27 mouse cellular contexts compared by ENCODE assay signal in the genomic region with DNA sequence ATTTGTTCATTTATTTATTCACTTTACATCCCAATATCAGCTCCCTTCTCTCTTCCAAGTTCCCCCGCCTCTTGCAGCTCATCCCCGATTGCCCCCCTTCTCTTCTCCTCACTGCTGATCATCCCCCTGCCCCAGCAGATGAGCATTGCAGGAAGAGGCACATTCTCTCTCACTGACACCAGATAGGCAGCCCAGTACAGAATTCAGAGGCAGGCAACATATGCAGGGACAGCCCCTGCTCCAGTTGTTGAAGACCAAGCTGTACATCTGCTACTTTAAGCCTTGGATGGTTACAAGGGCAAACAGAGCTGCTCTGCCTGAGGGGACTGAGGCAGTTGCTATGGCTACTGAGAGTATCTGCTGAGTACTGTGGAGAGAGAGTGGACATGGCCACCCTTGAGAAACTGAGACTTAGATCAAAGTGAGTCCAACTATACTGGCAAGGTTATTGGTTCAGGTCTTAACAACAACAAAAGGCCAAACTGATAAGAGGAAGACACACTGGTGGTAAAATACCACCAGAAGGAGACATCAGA.
A peak's percentile ranks its signal among the peaks of the same experiment; 100 is the strongest.
DNase-seq lines count a peak whose midpoint lies in the region; ATAC-seq and TF ChIP-seq lines count a peak whose summit lies in the region.
"Had no signal": no experiment of that assay in that cellular context is flagged by ENCODE, and none has a peak within 500 bp of the region (broad histone marks: within the 10 kb centered on the region; RNA-seq: fewer than 3 reads in every experiment).

No protein-coding gene starts in this region.

- H3K4me2 ChIP-seq in embryonic facial prominence, embryonic 11.5 days (ENCODE audit: low read depth, low read length): no peak overlapping the region
- H3K4me2 ChIP-seq in heart, embryonic 11.5 days: no peak overlapping the region
- no peak overlapping the region for H3K4me2 ChIP-seq in midbrain, embryonic 15.5 days
- H3K4me2 ChIP-seq in midbrain, embryonic 16.5 days (ENCODE audit: low read length): no peak overlapping the region
- H3K4me2 ChIP-seq: embryonic facial prominence, embryonic 13.5 days; embryonic facial prominence, embryonic 15.5 days had no signal

- H3K4me3 ChIP-seq in embryonic facial prominence, embryonic 11.5 days (ENCODE audit: low read depth, low read length): no peak overlapping the region
- H3K4me3 ChIP-seq in embryonic facial prominence, embryonic 10.5 days: no peak overlapping the region
- no peak overlapping the region for H3K4me3 ChIP-seq in heart, embryonic 11.5 days (ENCODE audit: low read depth, low read length)
- H3K4me3 ChIP-seq in midbrain, embryonic 15.5 days: no peak overlapping the region
- no peak overlapping the region for H3K4me3 ChIP-seq in midbrain, embryonic 16.5 days (ENCODE audit: low read depth, low read length)
- H3K4me3 ChIP-seq in cerebellum, adult 2 months (replicated peaks; ENCODE audit: insufficient read depth, low read depth, low read length): no peak overlapping the region
- H3K4me3 ChIP-seq: embryonic facial prominence, embryonic 13.5 days; embryonic facial prominence, embryonic 15.5 days; erythroblast, embryonic 14.5 days; forebrain, embryonic 10.5 days had no signal

- H3K27ac ChIP-seq in embryonic facial prominence, embryonic 11.5 days (replicated peaks; ENCODE audit: low read depth, low read length): no peak overlapping the region
- H3K27ac ChIP-seq in embryonic facial prominence, embryonic 10.5 days (replicated peaks): no peak overlapping the region
- no peak overlapping the region for H3K27ac ChIP-seq in heart, embryonic 11.5 days (ENCODE audit: low read depth, low read length)
- H3K27ac ChIP-seq in midbrain, embryonic 15.5 days: no peak overlapping the region
- H3K27ac ChIP-seq in midbrain, embryonic 16.5 days (ENCODE audit: low read length): no peak overlapping the region
- H3K27ac ChIP-seq in cerebellum, adult 2 months (ENCODE audit: insufficient read depth, low read length): no peak overlapping the region
- H3K27ac ChIP-seq: embryonic facial prominence, embryonic 13.5 days; embryonic facial prominence, embryonic 15.5 days; forebrain, embryonic 10.5 days had no signal

- DNase-seq in embryonic facial prominence, embryonic 11.5 days (ENCODE audit: low spot score): no peak
- no peak for DNase-seq in embryonic facial prominence, embryonic 10.5 days (ENCODE audit: low spot score)
- peak; percentile 67 for DNase-seq in heart, adult 11 months
- DNase-seq in cerebellum, adult 2 months: no peak
- DNase-seq: adrenal gland, adult 8-10 months; adrenal gland, postnatal 14 days; adrenal gland, postnatal 36 days; B cell, adult 2 months; cerebellum, adult 11-12 months; cerebellum, adult 8-10 months; cerebellum, adult 9-11 months; cerebellum, postnatal 14 days; cerebellum, postnatal 36 days; embryo, embryonic 11 days had no signal

- no peaks in the 10 kb centered on the region for H3K36me3 ChIP-seq in embryonic facial prominence, embryonic 11.5 days (replicated peaks; ENCODE audit: control insufficient read depth, insufficient read depth, low read depth, low read length)
- peaks cover 9% of the 10 kb centered on the region for H3K36me3 ChIP-seq in embryonic facial prominence, embryonic 10.5 days (replicated peaks)
- no peaks in the 10 kb centered on the region for H3K36me3 ChIP-seq in heart, embryonic 11.5 days (ENCODE audit: control insufficient read depth, insufficient read depth, low read length)
- no peaks in the 10 kb centered on the region for H3K36me3 ChIP-seq in midbrain, embryonic 15.5 days (replicated peaks)
- H3K36me3 ChIP-seq in midbrain, embryonic 16.5 days (ENCODE audit: control insufficient read depth, insufficient read depth, low read length): no peaks in the 10 kb centered on the region
- H3K36me3 ChIP-seq: embryonic facial prominence, embryonic 13.5 days; embryonic facial prominence, embryonic 15.5 days; forebrain, embryonic 10.5 days; G1E had no signal

- H3K9ac ChIP-seq in embryonic facial prominence, embryonic 11.5 days (replicated peaks; ENCODE audit: low read length): no peak overlapping the region
- H3K9ac ChIP-seq in heart, embryonic 11.5 days (ENCODE audit: low read depth, low read length): no peak overlapping the region
- H3K9ac ChIP-seq in midbrain, embryonic 15.5 days: no peak overlapping the region
- no peak overlapping the region for H3K9ac ChIP-seq in midbrain, embryonic 16.5 days (ENCODE audit: low read depth, low read length)
- H3K9ac ChIP-seq: embryonic facial prominence, embryonic 13.5 days; embryonic facial prominence, embryonic 15.5 days had no signal

- TF ChIP-seq POLR2A in cerebellum, adult 2 months (IDR thresholded peaks at IDR 0.05; ENCODE audit: borderline replicate concordance, insufficient read depth, low read length): no peak

- peak; percentile 58; the same call in 1 of the 2 replicates for ATAC-seq in embryonic facial prominence, embryonic 11.5 days (replicated peaks; ENCODE audit: insufficient number of reproducible peaks, low FRiP score, low TSS enrichment, low read depth)
- ATAC-seq in heart, embryonic 11.5 days (replicated peaks; ENCODE audit: insufficient number of reproducible peaks, low FRiP score, low TSS enrichment): no peak
- ATAC-seq in midbrain, embryonic 15.5 days (replicated peaks): 0 out of 2 replicates have a peak, but pooled peaks have one; percentile 14
- ATAC-seq in midbrain, embryonic 16.5 days: no peak
- peak; percentile 41 for ATAC-seq in inflammation-experienced regulatory T-cells, adult 6 months
- ATAC-seq: activated CD4-positive, CD25-positive, alpha-beta regulatory T cell, adult 4 months; forebrain, embryonic 14.5 days; forebrain, embryonic 16.5 days; Patski had no signal

- TF ChIP-seq CTCF in cerebellum, adult 2 months (IDR thresholded peaks at IDR 0.05; ENCODE audit: borderline replicate concordance, insufficient read depth, low read depth, low read length): no peak

- H3K4me1 ChIP-seq in embryonic facial prominence, embryonic 11.5 days (ENCODE audit: control insufficient read depth, insufficient read depth, low read length): no peaks in the 10 kb centered on the region
- H3K4me1 ChIP-seq in embryonic facial prominence, embryonic 10.5 days: peaks cover 11% of the 10 kb centered on the region
- H3K4me1 ChIP-seq in heart, embryonic 11.5 days (ENCODE audit: control insufficient read depth, insufficient read depth, low read length): no peaks in the 10 kb centered on the region
- 0 out of 2 replicates have a peak, but pooled peaks cover 9% of the 10 kb centered on the region for H3K4me1 ChIP-seq in midbrain, embryonic 15.5 days
- no peaks in the 10 kb centered on the region for H3K4me1 ChIP-seq in midbrain, embryonic 16.5 days (ENCODE audit: control insufficient read depth, insufficient read depth, low read length)
- H3K4me1 ChIP-seq in cerebellum, adult 2 months (ENCODE audit: control insufficient read depth, insufficient read depth, low read length): no peaks in the 10 kb centered on the region
- H3K4me1 ChIP-seq: embryonic facial prominence, embryonic 13.5 days; embryonic facial prominence, embryonic 15.5 days had no signal

- no peaks in the 10 kb centered on the region for H3K9me3 ChIP-seq in embryonic facial prominence, embryonic 11.5 days (replicated peaks; ENCODE audit: control insufficient read depth, low read length)
- no peaks in the 10 kb centered on the region for H3K9me3 ChIP-seq in embryonic facial prominence, embryonic 10.5 days
- H3K9me3 ChIP-seq in heart, embryonic 11.5 days (replicated peaks; ENCODE audit: control insufficient read depth, low read length): no peaks in the 10 kb centered on the region
- H3K9me3 ChIP-seq in midbrain, embryonic 15.5 days: no peaks in the 10 kb centered on the region
- no peaks in the 10 kb centered on the region for H3K9me3 ChIP-seq in midbrain, embryonic 16.5 days (replicated peaks; ENCODE audit: control insufficient read depth, low read length, poor library complexity, severe bottlenecking)
- H3K9me3 ChIP-seq: embryonic facial prominence, embryonic 13.5 days; embryonic facial prominence, embryonic 15.5 days; forebrain, embryonic 10.5 days had no signal

- H3K27me3 ChIP-seq in embryonic facial prominence, embryonic 11.5 days (ENCODE audit: control insufficient read depth, insufficient read depth, low read length): no peaks in the 10 kb centered on the region
- no peaks in the 10 kb centered on the region for H3K27me3 ChIP-seq in embryonic facial prominence, embryonic 10.5 days (replicated peaks; ENCODE audit: low read depth, poor library complexity, severe bottlenecking)
- H3K27me3 ChIP-seq in heart, embryonic 11.5 days (ENCODE audit: control insufficient read depth, insufficient read depth, low read length): no peaks in the 10 kb centered on the region
- no peaks in the 10 kb centered on the region for H3K27me3 ChIP-seq in midbrain, embryonic 15.5 days (replicated peaks)
- no peaks in the 10 kb centered on the region for H3K27me3 ChIP-seq in midbrain, embryonic 16.5 days (ENCODE audit: control insufficient read depth, insufficient read depth, low read depth, low read length)
- no peaks in the 10 kb centered on the region for H3K27me3 ChIP-seq in cerebellum, adult 2 months (ENCODE audit: control insufficient read depth, insufficient read depth, low read length)
- H3K27me3 ChIP-seq: embryonic facial prominence, embryonic 13.5 days; embryonic facial prominence, embryonic 15.5 days; Patski had no signal

- 88% methylated on average over 2 of the region's 2 CpGs for WGBS in embryonic facial prominence, embryonic 11.5 days
- 90% methylated on average over 2 of the region's 2 CpGs for WGBS in embryonic facial prominence, embryonic 10.5 days
- WGBS in heart, embryonic 11.5 days (ENCODE audit: insufficient replicate concordance): 98% methylated on average over 2 of the region's 2 CpGs
- WGBS in midbrain, embryonic 15.5 days: 98% methylated on average over 2 of the region's 2 CpGs
- 97% methylated on average over 2 of the region's 2 CpGs for WGBS in midbrain, embryonic 16.5 days
- 96% methylated on average over 2 of the region's 2 CpGs for WGBS in cerebellum, adult 2 months

Comparison
In these comparisons a context has a peak if more than half of its experiments do, and no peak if none do; other contexts are left out.
1. ATAC-seq: peak in embryonic facial prominence, embryonic 11.5 days (single experiment), midbrain, embryonic 15.5 days (single experiment) and inflammation-experienced regulatory T-cells, adult 6 months (single experiment); none in heart, embryonic 11.5 days (single experiment) and midbrain, embryonic 16.5 days (single experiment).